Mouse (Mus musculus): ENCODE results near the gene Tmco3.

DNA sequence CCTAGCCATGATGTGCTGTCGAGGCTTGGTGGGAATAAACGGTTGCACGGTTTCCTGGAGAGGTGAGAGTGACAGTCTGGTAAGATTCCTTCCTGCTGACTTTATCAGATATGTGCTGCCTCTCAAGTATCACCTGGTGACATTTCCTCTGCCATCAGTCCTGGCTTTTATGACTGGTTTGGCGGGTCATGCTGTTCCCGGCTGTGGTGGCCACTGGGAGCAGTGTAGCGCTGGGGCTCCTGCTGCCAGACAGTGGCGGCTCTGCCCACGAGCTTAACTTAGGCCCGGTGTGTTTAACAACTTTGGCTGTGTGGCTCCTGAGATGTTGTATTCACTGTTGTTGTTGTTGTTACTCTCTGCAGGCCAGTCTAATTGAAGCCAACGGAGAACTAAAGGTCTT, 68.7 kb downstream of the Tmco3 start:
- no peak for TF ChIP-seq CTCF (IDR thresholded peaks at IDR 0.05; ENCODE audit: borderline replicate concordance, control insufficient read depth, extremely low read depth, insufficient read depth, low read length, poor library complexity)
- no peak for TF ChIP-seq POLR2A (IDR thresholded peaks at IDR 0.05; ENCODE audit: control insufficient read depth, extremely low read depth, insufficient read depth, low read length, poor library complexity)

Data from thymus, adult 2 months (tissue).